ENCODE assay signal across 9 mouse cellular contexts in the genomic region with DNA sequence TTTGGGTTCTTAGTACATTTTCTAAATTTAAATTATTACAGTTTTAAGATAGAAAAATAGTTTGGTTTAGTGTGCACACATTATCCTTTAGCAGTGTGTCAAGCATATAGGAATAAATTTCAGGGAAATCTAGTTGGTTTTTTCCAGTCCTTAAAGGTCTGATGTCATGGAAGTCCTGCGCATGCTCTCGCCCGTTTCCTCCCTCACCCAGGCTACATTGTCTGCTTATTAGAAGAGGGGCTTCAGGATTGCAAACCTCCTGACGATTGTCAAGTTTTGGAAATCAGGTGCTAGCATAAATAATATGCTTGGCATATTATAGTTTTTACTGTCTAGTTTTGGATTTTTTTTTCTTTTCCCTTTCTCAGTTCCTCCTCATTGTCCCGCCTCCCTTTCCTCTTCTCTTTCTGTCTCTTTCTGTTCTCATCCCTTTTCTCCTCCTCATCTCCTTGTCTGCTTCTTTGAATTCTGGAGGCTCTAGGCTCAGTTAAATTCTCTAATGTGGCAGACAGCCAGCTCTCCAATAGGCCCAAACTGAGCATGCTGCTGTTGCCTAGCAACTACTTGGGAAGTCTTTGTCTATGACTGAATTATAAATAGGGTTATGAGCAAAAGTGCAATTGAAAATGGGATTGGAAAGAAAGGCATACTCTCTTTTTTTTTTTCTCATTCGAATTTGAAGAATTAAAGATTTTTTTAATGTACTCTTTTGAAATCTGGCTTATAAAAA. TPM values are rescaled to one million over a fixed set of nuclear protein-coding genes. Genes with fewer than 3 reads are reported as not detected.
DNase-seq lines count a peak whose midpoint lies in the region; ATAC-seq lines count a peak whose summit lies in the region.
"Had no signal": no experiment of that assay in that cellular context is flagged by ENCODE, and none has a peak within 500 bp of the region (broad histone marks: within the 10 kb centered on the region; RNA-seq: fewer than 3 reads in every experiment).

No protein-coding gene starts in this region.

- no peak overlapping the region for H3K4me2 ChIP-seq in embryonic facial prominence, embryonic 14.5 days (ENCODE audit: low read depth, low read length)
- H3K4me2 ChIP-seq in midbrain, embryonic 16.5 days (ENCODE audit: low read length): peak overlapping the region; percentile 41; the same call in 1 of the 2 replicates

- no peak overlapping the region for H3K9ac ChIP-seq in embryonic facial prominence, embryonic 14.5 days (ENCODE audit: low read depth, low read length)
- no peak overlapping the region for H3K9ac ChIP-seq in midbrain, embryonic 16.5 days (ENCODE audit: low read depth, low read length)

- peak overlapping the region; percentile 79 for H3K27ac ChIP-seq in embryonic facial prominence, embryonic 14.5 days (replicated peaks; ENCODE audit: low read depth, low read length)
- H3K27ac ChIP-seq in midbrain, embryonic 16.5 days (ENCODE audit: low read length): peak overlapping the region; percentile 93

- ATAC-seq in embryonic facial prominence, embryonic 14.5 days (ENCODE audit: low read depth): peak; percentile 60; the same call in 1 of the 2 replicates
- ATAC-seq in midbrain, embryonic 16.5 days: peak; percentile 88
- ATAC-seq in inflammation-experienced regulatory T-cells, adult 6 months: no peak

- WGBS in embryonic facial prominence, embryonic 14.5 days: 66% methylated on average over 6 of the region's 6 CpGs
- 7% methylated on average over 6 of the region's 6 CpGs for WGBS in midbrain, embryonic 16.5 days

- no peak overlapping the region for H3K4me3 ChIP-seq in embryonic facial prominence, embryonic 14.5 days (ENCODE audit: low read depth, low read length)
- no peak overlapping the region for H3K4me3 ChIP-seq in midbrain, embryonic 16.5 days (ENCODE audit: low read depth, low read length)

- H3K9me3 ChIP-seq in embryonic facial prominence, embryonic 14.5 days (ENCODE audit: control insufficient read depth, low read length): no peaks in the 10 kb centered on the region
- no peaks in the 10 kb centered on the region for H3K9me3 ChIP-seq in midbrain, embryonic 16.5 days (replicated peaks; ENCODE audit: control insufficient read depth, low read length, poor library complexity, severe bottlenecking)
- H3K9me3 ChIP-seq: megakaryocyte, embryonic 14.5 days had no signal

- peaks cover 23% of the 10 kb centered on the region for H3K4me1 ChIP-seq in embryonic facial prominence, embryonic 14.5 days (ENCODE audit: control insufficient read depth, insufficient read depth, low read length)
- peaks cover 20% of the 10 kb centered on the region for H3K4me1 ChIP-seq in midbrain, embryonic 16.5 days (ENCODE audit: control insufficient read depth, insufficient read depth, low read length)

- H3K36me3 ChIP-seq in embryonic facial prominence, embryonic 14.5 days (ENCODE audit: control insufficient read depth, insufficient read depth, low read length): no peaks in the 10 kb centered on the region
- no peaks in the 10 kb centered on the region for H3K36me3 ChIP-seq in midbrain, embryonic 16.5 days (ENCODE audit: control insufficient read depth, insufficient read depth, low read length)

- H3K27me3 ChIP-seq in embryonic facial prominence, embryonic 14.5 days (replicated peaks; ENCODE audit: control insufficient read depth, insufficient read depth, low read length): no peaks in the 10 kb centered on the region
- H3K27me3 ChIP-seq in midbrain, embryonic 16.5 days (ENCODE audit: control insufficient read depth, insufficient read depth, low read depth, low read length): no peaks in the 10 kb centered on the region
- H3K27me3 ChIP-seq: megakaryocyte, embryonic 14.5 days had no signal

- DNase-seq in 3T3-L1 (ENCODE audit: low read depth, low spot score): peak; percentile 69
- peak; percentile 50 for DNase-seq in R1 (ENCODE audit: low read depth, low spot score)
- peak; percentile 95 for DNase-seq in embryonic facial prominence, embryonic 14.5 days (ENCODE audit: low spot score)
- peak; percentile 74 for DNase-seq in heart, postnatal 4 days
- DNase-seq in layer of hippocampus, adult 9-11 months: peak; percentile 90
- DNase-seq in testis, postnatal 14 days (ENCODE audit: low spot score): no peak

RNA-seq across cellular contexts. Expression of a gene that starts 42.2 kb away (rescaled TPM):
- polyA plus RNA-seq in embryonic facial prominence, embryonic 14.5 days (2014; fragmentation: Nextera tagmentation; extraction: Ambion mirVana): 33.5 and 33.9 TPM in 2 replicates
- total RNA-seq in heart, postnatal 4 days (2021): 100 to 1,000 TPM; 107 to 108 TPM
- 38.2 and 40.6 TPM in 2 replicates for polyA plus RNA-seq in midbrain, embryonic 16.5 days (2015; fragmentation: Nextera tagmentation; extraction: Ambion mirVana)
- polyA plus RNA-seq in inflammation-experienced regulatory T-cells, adult 6 months (2017; shearing (Covaris generic)): 10 to 100 TPM; 79.8 to 94.2 (median 91.2) TPM
